Mouse (Mus musculus): ENCODE data around the gene Ankrd39. TPM values are rescaled to one million over a fixed set of nuclear protein-coding genes. Genes with fewer than 3 reads are reported as not detected.
A peak's percentile ranks its signal among the peaks of the same experiment; 100 is the strongest.

The Ankrd39 gene
- total RNA-seq, 2 experiments from 2014 or later = 11.1 to 13.0 TPM

DNA sequence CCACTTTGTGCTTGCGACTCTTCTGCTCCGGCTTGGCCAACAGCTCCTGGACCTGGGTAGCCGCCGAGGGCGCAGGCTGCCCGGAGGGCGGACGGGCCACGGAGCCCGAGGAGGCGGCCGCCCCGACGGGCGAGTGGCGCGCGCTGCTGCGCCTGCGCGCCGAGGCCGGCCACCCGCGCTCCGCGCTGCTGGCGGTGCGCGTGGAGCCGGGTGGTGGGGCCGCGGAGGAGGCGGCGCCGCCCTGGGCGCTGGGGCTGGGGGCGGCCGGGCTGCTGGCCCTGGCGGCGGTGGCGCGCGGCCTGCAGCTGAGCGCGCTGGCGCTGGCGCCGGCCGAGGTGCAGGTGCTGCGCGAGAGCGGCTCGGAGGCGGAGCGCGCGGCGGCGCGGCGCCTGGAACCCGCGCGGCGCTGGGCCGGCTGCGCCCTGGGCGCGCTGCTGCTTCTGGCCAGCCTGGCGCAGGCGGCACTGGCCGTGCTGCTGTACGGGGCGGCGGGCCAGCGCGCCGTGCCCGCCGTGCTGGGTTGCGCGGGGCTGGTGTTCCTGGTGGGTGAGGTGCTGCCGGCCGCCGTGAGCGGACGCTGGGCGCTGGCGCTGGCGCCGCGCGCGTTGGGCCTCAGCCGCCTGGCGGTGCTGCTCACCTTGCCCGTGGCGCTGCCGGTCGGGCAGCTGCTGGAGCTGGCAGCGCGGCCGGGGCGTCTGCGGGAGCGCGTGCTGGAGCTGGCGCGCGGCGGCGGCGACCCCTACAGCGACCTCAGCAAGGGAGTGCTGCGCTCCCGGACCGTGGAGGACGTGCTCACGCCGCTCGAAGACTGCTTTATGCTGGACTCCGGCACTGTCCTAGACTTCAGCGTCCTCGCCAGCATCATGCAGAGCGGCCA, 34.9 kb downstream of the Ankrd39 start:
- DNase-seq (ENCODE audit: low spot score in 2 of 2) = peak; percentile 53 to 56
- intact Hi-C loops (cut with DNase I) = loop anchor here (5.0 kb wide), 2 partner anchors 70 to 145 kb away; partner anchors contain the start of gene Kansl3

DNA sequence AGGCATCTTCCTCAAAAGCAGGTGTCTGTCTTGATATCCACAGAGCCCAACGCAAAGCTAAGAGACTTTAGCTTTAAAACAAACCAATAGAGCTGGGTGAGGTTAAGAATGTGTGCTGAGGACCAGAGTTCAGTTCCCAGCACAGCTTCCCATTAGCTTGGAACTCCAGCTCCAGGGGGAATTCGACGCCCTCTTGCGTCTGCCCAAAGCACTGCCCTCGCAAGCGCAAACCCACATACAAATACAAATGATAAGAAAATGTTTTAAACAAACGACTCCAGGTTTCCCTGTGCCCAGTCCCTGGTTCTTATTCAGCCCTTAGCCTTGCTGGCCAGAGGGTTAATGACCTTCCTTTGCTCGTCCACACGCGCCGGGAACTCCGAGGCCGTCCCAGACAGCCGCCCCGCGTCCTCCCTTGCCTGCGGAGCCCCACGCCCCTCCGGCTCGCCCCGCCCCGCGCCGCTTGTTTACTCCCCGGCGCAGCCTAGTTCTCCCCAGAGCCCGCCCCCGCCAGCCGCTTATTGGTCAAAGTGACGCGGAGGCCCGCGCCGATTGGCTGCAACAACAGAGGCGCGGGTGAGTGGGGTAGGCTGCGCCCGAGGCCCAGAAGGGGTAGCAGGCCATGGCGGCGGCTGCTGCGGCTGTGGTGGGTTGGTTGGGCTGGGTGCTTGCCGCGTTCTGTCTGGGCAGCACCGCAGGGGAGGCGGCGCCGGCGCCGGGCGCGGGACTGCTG, 35.8 kb downstream of the Ankrd39 start, which contains the start of gene Cnnm3:
Gene Cnnm3 (plus strand): TSS at position 579 of the 733 bp plus-strand sequence.
- intact Hi-C loops (cut with DNase I) = loop anchor here (5.0 kb wide), 2 partner anchors 69 to 144 kb away; partner anchors contain the start of gene Kansl3
- peak; percentile 98 to 99 for DNase-seq (ENCODE audit: low spot score in 2 of 2)

DNA sequence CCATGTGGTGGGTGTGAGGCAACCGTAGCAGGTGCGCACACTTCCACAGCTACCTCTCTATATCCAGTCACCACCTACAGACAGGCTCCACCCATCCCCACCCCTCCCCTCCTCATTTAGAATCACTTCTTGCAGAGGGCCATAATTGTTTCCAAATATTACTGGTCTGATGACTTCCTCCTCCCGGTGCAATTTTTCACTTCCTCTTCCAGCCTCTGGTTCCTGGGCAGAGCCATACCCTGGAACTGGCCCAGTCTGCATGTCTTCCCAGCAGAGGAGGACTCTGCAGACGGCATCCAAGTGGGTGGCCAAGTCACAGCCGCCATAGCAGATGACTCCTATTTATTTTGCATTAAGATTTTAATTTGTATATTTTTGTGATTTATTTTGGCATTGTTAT, 39.0 kb downstream of the Ankrd39 start:
- intact Hi-C loops (cut with DNase I) = no loop called here
- no peak for DNase-seq (ENCODE audit: low spot score in 2 of 2)

DNA sequence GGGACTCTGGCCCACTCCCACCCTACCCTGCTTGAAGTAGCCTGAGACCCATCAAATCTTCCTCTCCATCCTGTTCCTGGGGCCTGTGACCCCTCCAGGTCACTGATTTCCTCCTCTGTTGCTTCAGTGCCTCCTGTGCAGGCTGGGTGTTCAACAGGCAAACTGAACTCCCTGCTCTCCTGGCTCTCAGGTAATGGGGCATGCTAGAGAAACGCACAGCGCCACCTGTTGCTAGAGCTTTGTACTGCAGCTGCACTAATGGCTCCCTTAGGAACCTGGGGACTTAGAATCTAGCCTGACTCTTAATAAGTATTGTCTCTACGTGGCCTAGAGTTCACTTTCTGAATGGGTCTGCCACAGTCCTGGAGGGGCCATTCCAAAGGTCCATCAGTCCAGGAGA, 46.0 kb downstream of the Ankrd39 start:
- intact Hi-C loops (cut with DNase I) = loop anchor here (1.0 kb wide), 1 partner anchor 178 kb away; no protein-coding TSS in a partner anchor
- peak; percentile 68 to 69 for DNase-seq (ENCODE audit: low spot score in 2 of 2)

DNA sequence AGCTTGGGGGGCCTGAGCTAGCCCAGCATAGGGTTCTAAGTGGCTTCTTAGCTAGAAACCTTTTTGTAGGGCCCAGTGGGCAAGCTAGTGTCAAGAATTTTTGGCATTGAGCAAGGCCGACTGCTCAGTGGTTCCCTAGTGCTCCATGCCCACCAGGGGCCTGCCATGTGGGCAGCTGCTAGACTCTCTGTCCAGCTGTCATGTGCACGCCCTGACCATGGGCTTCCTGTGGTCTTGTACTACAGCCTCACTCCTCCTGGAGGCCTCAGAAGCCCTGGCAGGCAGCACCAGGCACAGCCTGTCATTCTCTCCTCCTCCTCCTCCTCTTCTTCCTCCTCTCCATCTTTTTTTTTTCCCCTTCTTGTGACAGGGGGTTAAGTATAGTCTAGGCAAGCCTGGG, 49.9 kb downstream of the Ankrd39 start:
- no peak for DNase-seq (ENCODE audit: low spot score in 2 of 2)
- intact Hi-C loops (cut with DNase I) = no loop called here

DNA sequence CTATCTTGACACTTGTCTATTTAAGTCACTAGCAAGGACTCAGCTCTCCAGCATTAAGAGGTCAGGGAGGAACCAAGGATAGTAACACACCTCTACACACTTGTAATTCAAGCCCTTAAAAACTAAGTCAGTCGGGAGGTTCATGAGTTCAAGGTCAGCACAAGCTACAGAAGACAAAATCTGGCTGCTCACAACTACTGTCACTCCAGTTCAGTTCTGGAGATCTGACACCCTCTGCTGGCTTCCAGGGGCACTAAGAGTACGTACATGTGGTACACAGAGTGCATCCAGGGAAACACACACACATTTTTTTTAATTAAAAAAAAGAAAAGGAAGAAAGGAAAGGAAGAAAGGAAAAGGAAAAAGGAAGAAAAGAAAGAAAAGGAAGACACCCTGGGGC, 50.5 kb downstream of the Ankrd39 start:
- intact Hi-C loops (cut with DNase I) = no loop called here
- DNase-seq (ENCODE audit: low spot score in 2 of 2) = peak in 1 of 2 experiments; percentile 37

DNA sequence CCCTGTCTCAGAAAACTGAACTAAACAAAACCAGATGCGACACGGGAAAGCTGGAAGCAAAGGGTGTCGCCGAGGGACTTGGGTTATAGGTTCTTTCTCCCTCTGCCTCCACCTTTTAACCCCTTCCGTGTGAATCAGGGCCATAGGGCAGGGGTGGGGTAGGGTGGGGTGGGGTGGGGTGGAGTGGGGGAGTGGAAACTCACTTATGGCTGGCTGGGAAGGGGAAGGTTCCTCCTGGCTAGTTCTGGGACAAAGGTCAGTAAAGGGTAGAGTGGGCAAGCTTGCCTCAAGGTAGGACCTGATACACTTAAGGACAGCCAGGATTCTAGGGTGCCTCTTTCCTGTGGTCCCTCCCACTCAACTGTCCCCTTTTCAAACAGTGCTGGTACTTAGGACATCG, 53.9 kb downstream of the Ankrd39 start:
- no peak for DNase-seq (ENCODE audit: low spot score in 2 of 2)

DNA sequence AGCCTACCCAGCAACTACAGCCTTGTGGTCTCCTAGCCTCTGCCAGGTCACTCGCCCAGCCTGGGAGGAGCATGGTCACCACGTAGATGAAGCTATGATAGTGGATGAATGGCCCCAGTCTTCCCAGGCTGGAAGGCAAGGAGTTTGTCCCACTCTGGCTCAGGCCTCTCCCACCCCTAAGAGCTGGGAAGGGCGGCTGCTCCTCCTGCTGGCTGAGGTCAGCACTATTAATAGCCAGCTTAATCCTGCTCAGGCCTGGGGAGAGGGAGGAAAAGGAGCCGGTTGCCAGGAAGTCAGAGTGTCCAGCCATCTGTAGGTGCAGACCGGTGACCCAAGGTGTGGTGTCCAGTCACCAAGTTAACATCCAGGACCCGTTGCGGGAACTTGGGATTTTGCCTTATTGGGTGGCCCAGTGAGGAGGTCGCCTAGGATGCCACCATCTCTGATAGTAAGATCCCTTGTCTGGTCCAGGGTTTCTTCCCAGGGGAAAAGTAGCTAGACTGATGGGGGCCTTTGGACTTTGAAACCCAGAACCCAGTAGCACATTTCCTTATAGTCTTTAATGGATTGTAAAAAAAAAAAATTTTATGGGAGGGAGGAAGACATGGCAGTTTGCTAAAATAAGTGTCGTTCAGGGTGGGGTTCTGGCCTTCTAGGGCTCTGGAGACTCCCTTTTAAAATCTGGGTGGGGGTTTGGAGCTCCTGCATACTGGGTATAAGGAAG, 54.7 kb downstream of the Ankrd39 start:
- intact Hi-C loops (cut with DNase I) = no loop called here
- no peak for DNase-seq (ENCODE audit: low spot score in 2 of 2)

More for the DNA sequence above, 53.9 kb downstream of the Ankrd39 start:
- intact Hi-C loops (cut with DNase I) = no loop called here

DNA sequence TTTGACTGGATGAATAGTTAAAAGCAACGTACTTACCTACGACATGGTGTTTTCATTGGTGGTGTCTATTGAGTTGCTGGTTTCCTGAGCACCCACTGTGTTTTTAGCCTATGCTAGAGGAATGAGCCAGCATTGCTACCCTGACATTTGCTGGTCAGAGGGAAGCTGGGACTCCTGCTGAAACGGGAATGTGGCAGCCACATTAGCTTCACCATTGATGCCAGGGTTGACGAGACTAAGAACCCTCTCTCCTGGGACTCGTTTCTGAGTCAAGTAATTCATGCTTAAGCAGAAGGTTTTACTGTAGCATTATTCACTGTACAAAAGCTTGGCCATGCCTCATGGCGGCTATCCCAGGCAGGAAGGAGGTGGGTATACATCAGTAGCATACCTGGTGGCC, 57.6 kb downstream of the Ankrd39 start:
- DNase-seq (ENCODE audit: low spot score in 2 of 2) = no peak
- intact Hi-C loops (cut with DNase I) = no loop called here

Small RNA genes lying within 50 kb of the gene (microRNA-seq; reads per million reads assigned to microRNA genes)
- 0 to 0.50 reads per million in 2 experiments for gene Gm47280

Other genes starting within 250 kb of the Ankrd39 start
- gene Arid5a, start 239.7 kb downstream of the Ankrd39 start, total RNA-seq (2021) = 10 to 100 TPM; 14.9 to 16.4 TPM
- 10 to 100 TPM; 60.9 to 62.9 TPM for gene Kansl3, start 178.3 kb downstream of the Ankrd39 start, total RNA-seq (2021)
- not detected for gene Fer1l5, start 175.2 kb downstream of the Ankrd39 start, total RNA-seq (2021)
- 10 to 100 TPM; 41.3 to 46.5 TPM for gene Lman2l, start 102.2 kb downstream of the Ankrd39 start, total RNA-seq (2021)
- gene Cnnm4, start 75.8 kb downstream of the Ankrd39 start, total RNA-seq (2021) = 10 to 100 TPM; 13.0 to 13.8 TPM
- gene Cnnm3, start 35.6 kb downstream of the Ankrd39 start, total RNA-seq (2021) = 10 to 100 TPM; 32.1 to 32.7 TPM
- gene Ankrd23, start 10.6 kb downstream of the Ankrd39 start, total RNA-seq (2021) = 1 to 10 TPM; 6.1 to 6.3 TPM
- not detected for gene Gm42417, start 8.0 kb downstream of the Ankrd39 start, total RNA-seq (2021)
- 10 to 100 TPM; 16.0 to 16.9 TPM for gene Sema4c, start 10.9 kb upstream of the Ankrd39 start, total RNA-seq (2021)
- gene Fam178b, start 135.7 kb upstream of the Ankrd39 start, total RNA-seq (2021) = not detected
- 100 to 1,000 TPM; 591 to 598 TPM for gene Cox5b, start 144.0 kb upstream of the Ankrd39 start, total RNA-seq (2021)
- 1 to 10 TPM; 1.2 to 2.3 TPM for gene 4933424G06Rik, start 162.7 kb upstream of the Ankrd39 start, total RNA-seq (2021)
- gene Actr1b, start 167.0 kb upstream of the Ankrd39 start, total RNA-seq (2021) = 100 to 1,000 TPM; 332 to 370 TPM
- gene Zap70, start 214.4 kb upstream of the Ankrd39 start, total RNA-seq (2021) = 1 to 10 TPM; 1.4 to 1.9 TPM

Measured in left cerebral cortex, postnatal 25 days (tissue).